Mouse (Mus musculus) embryonic facial prominence, embryonic 11.5 days (tissue): ENCODE measurements around the gene Gp5. TPM values are rescaled to one million over a fixed set of nuclear protein-coding genes. Genes with fewer than 3 reads are reported as not detected.

Experiments
- ATAC-seq: fragments of 200-750 bp; cut with Nextera tagmentation; replicated peaks from 2 replicates; pipeline ENCODE4 v1.8.0; 2017; ENCODE audit warnings: low read depth; ENCODE audit not compliant: insufficient number of reproducible peaks, low FRiP score, low TSS enrichment
- DNase-seq: peaks from one replicate; pipeline ENCODE4 v3.0.0-alpha.2; 2015; ENCODE audit warnings: low spot score
- H3K27ac ChIP-seq: fragments of 300-500 bp; sonication (generic); replicated peaks from 2 replicates; pipeline ENCODE4 v1.5.1; 2014; ENCODE audit warnings: mild to moderate bottlenecking, low read depth, low read length, control low read depth
- H3K27me3 ChIP-seq: fragments of 300-500 bp; sonication (generic); 2 replicates; pipeline ENCODE4 v1.6.1; 2014; ENCODE audit warnings: mild to moderate bottlenecking, low read length, moderate library complexity, mixed read lengths; ENCODE audit not compliant: control insufficient read depth, insufficient read depth
- H3K36me3 ChIP-seq: fragments of 300-500 bp; sonication (generic); replicated peaks from 2 replicates; pipeline ENCODE4 v1.6.1; 2014; ENCODE audit warnings: low read depth, mild to moderate bottlenecking, low read length, moderate library complexity, mixed read lengths; ENCODE audit not compliant: control insufficient read depth, insufficient read depth
- H3K4me1 ChIP-seq: fragments of 300-500 bp; sonication (generic); 2 replicates; pipeline ENCODE4 v1.6.1; 2014; ENCODE audit warnings: low read length, mixed read lengths; ENCODE audit not compliant: control insufficient read depth, insufficient read depth
- H3K4me2 ChIP-seq: fragments of 300-500 bp; sonication (generic); 2 replicates; pipeline ENCODE4 v1.6.1; 2014; ENCODE audit warnings: low read depth, mild to moderate bottlenecking, control low read depth, low read length, moderate library complexity
- H3K4me3 ChIP-seq: fragments of 300-500 bp; sonication (generic); 2 replicates; pipeline ENCODE4 v1.5.1; 2014; ENCODE audit warnings: low read depth, low read length, control low read depth
- H3K9ac ChIP-seq: fragments of 300-500 bp; sonication (generic); replicated peaks from 2 replicates; pipeline ENCODE4 v1.6.1; 2014; ENCODE audit warnings: mild to moderate bottlenecking, control low read depth, low read length
- H3K9me3 ChIP-seq: fragments of 300-500 bp; sonication (generic); replicated peaks from 2 replicates; pipeline ENCODE4 v1.6.1; 2016; ENCODE audit warnings: mild to moderate bottlenecking, low read length, inconsistent platforms, mixed read lengths; ENCODE audit not compliant: control insufficient read depth
- WGBS: fragments of 180-500 bp; shearing (Covaris S2); extraction: QIAGEN DNeasy Blood & Tissue Kit; methylation state at CpG from one replicate; pipeline ENCODE4 v1.1.7; 2014; 5-methylcytosine and 5-hydroxymethylcytosine counted together
- polyA plus RNA-seq: library from polyadenylated mRNA; unstranded; fragments of >200 nt; fragmentation: Nextera tagmentation; extraction: Ambion mirVana; gene quantifications from 2 replicates; pipeline ENCODE4 v1.2.1, GENCODE M21; 2014

The Gp5 gene
- polyA plus RNA-seq, 1 experiment from 2014 or later, result 2.0 TPM

DNA sequence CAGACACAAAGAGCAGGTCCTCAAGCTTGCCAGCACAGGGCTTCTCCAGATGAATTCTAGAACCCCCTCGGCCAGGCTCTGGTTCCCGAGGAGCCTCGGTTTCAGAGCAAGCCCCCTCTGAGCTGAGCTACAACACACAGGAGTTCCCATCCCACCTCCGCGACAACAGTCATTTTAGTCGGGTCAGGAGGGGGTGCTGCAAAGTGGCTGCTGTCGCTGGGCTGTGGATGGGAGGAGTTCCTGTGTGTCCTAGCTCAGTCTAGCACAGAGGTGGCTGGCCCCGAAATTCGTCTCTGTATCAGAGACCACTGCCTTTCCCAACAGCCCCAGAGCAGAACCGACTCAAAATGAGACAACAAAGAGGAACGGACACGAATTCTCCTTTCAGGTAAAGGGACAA is 3.3 kb downstream of the Gp5 start:
- no peaks in the 10 kb centered on the region for H3K36me3 ChIP-seq
- peaks cover 33% of the 10 kb centered on the region for H3K27me3 ChIP-seq
- H3K4me1 ChIP-seq, result peaks cover 6% of the 10 kb centered on the region
- H3K27ac ChIP-seq, result no peak overlapping the region
- WGBS, result 50% methylated on average over 12 of the region's 12 CpGs
- ATAC-seq (no peak), DNase-seq (no peak)
- no peak overlapping the region for H3K4me3 ChIP-seq
- H3K9ac ChIP-seq, result no peak overlapping the region
- no peaks in the 10 kb centered on the region for H3K9me3 ChIP-seq
- no peak overlapping the region for H3K4me2 ChIP-seq

DNA sequence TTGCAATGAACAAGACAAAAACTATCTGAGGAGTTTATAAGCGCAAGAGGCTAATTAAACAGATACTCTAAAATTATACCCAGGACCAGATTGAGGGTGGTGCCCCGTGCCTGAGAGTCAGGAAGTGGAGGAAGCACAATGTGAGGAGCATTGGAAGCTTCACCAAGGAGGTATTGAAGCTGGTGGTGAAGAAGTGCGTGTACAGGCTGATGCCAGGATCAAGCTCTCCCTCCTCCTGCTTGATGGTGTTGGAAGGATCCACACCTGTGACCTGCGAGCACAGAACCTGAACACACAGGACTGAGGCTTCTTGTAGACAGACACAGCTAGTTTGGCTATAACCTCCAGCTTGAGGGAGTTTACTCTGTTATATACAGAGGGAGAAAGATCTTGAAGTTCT is 4.5 kb downstream of the Gp5 start:
- WGBS, result 87% methylated on average over 4 of the region's 4 CpGs
- DNase-seq, result no peak

DNA sequence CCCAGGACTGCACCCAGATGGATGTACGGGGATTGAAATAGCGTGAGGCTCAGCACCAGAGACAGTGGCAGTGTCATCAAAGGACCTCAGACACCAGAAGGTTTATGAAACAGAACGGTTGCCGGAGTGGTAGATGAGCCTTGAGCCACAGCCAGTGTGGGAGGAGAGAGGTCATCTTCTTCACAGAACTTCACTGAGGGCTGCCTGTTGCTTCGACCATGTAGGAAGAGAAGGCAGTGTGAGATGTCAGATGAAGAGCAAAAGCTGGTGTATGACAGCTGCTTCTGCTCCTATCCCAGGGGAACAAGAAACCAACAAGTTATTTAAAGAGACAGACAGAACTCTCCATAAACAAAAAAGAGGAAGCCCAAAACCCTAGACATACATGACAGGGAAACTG is 6.3 kb downstream of the Gp5 start:
- no peak overlapping the region for H3K27ac ChIP-seq
- peaks cover 6% of the 10 kb centered on the region; the same call in 1 of the 2 replicates for H3K4me1 ChIP-seq
- no peak for ATAC-seq
- no peaks in the 10 kb centered on the region for H3K9me3 ChIP-seq
- H3K4me2 ChIP-seq, result no peak overlapping the region
- H3K36me3 ChIP-seq, result no peaks in the 10 kb centered on the region
- no peak overlapping the region for H3K9ac ChIP-seq
- DNase-seq, result no peak
- H3K4me3 ChIP-seq, result no peak overlapping the region
- WGBS, result 73% methylated on average over 5 of the region's 5 CpGs
- H3K27me3 ChIP-seq, result peaks cover 19% of the 10 kb centered on the region

More for the DNA sequence above, 4.5 kb downstream of the Gp5 start:
- ATAC-seq, result no peak
- no peak overlapping the region for H3K4me2 ChIP-seq
- H3K9me3 ChIP-seq, result no peaks in the 10 kb centered on the region
- H3K36me3 ChIP-seq, result no peaks in the 10 kb centered on the region
- peaks cover 6% of the 10 kb centered on the region for H3K4me1 ChIP-seq
- H3K4me3 ChIP-seq, result no peak overlapping the region
- peaks cover 33% of the 10 kb centered on the region for H3K27me3 ChIP-seq
- H3K27ac ChIP-seq, result no peak overlapping the region
- H3K9ac ChIP-seq, result no peak overlapping the region

DNA sequence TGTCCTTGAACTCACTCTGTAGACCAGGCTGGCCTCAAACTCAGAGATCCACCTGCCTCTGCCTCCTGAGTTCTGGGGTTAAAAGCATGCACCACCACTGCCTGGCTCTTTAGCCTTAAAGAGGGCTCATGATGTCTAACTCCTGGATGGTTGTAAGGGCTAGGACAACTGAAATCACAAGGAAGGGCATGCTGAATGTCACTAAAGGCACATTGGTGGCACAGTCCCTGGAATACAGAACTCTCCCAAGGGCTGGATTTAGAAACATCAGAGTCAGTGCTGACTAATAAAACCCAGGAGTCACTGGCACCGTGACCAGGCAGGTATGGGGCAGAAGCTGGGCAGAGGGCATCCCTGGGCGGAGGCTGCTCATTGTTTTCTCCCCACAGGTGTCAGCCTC is 7.2 kb downstream of the Gp5 start:
- Histone ChIP-seq H3K9ac (no peak overlapping the region), H3K27ac (no peak overlapping the region), H3K4me1 (peaks cover 4% of the 10 kb centered on the region; the same call in 1 of the 2 replicates), H3K4me2 (no peak overlapping the region), H3K27me3 (peaks cover 11% of the 10 kb centered on the region), H3K9me3 (no peaks in the 10 kb centered on the region), H3K4me3 (no peak overlapping the region), H3K36me3 (no peaks in the 10 kb centered on the region)
- WGBS, result 85% methylated on average over 2 of the region's 2 CpGs
- ATAC-seq, result no peak
- DNase-seq, result no peak

DNA sequence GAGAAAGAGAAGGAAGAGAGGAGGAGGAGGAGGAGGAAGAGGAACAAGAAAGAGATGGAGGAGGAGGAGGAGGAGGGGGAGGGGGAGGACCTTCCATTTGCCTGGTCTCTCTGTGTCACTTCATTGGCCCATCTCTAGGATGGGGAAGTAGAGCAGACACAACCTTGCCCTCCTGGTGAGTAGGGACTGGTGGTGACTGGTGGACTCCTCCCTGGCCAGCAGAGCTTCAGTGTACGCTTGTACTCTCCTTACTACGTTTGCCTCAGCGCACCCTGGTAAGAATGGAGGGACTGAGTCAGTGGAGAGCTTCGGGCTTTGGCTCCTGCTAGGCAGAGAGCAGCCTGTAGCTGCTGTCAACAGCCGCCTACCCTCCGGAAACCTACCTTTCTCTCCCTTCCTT is 7.9 kb downstream of the Gp5 start:
- Histone ChIP-seq H3K27me3 (peaks cover 4% of the 10 kb centered on the region), H3K9ac (no peak overlapping the region), H3K27ac (no peak overlapping the region), H3K9me3 (no peaks in the 10 kb centered on the region), H3K4me3 (no peak overlapping the region), H3K36me3 (no peaks in the 10 kb centered on the region), H3K4me2 (no peak overlapping the region), H3K4me1 (no peaks in the 10 kb centered on the region)
- 85% methylated on average over 6 of the region's 6 CpGs for WGBS
- DNase-seq, result no peak
- ATAC-seq, result no peak

DNA sequence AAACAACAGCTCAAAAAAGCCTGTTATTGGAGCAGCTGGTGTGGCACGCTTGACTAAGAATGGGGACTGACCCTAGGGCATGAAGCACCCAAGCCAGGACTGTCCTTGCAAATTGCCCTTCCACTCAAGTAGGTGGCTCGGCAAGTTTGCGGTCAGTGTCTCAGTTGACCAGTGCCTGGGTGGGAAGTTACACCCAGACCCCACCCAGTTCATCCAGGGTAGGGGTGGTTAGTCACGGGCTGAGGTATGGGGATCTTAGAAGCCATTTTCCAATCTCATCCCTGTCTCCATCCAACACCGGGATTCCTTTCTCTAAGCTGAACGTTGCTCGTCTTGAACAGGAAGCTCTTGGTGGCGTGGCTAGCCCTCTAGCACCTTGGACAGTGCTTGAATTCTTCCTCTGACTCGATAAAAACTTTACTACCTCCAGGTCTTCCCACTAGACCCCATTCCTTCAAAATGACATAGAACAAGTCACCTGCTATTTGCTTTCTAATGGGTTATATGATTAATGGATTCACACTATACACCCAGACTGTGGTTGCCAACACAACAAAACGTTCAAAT is 10.8 kb downstream of the Gp5 start:
- ATAC-seq, result no peak
- H3K4me3 ChIP-seq, result no peak overlapping the region
- no peak for DNase-seq
- H3K4me1 ChIP-seq, result no peaks in the 10 kb centered on the region
- no peaks in the 10 kb centered on the region for H3K36me3 ChIP-seq
- H3K9ac ChIP-seq, result no peak overlapping the region
- no peak overlapping the region for H3K4me2 ChIP-seq
- 69% methylated on average over 10 of the region's 10 CpGs for whole genome bisulfite sequencing
- no peaks in the 10 kb centered on the region for H3K9me3 ChIP-seq
- H3K27ac ChIP-seq, result no peak overlapping the region
- H3K27me3 ChIP-seq, result no peaks in the 10 kb centered on the region

DNA sequence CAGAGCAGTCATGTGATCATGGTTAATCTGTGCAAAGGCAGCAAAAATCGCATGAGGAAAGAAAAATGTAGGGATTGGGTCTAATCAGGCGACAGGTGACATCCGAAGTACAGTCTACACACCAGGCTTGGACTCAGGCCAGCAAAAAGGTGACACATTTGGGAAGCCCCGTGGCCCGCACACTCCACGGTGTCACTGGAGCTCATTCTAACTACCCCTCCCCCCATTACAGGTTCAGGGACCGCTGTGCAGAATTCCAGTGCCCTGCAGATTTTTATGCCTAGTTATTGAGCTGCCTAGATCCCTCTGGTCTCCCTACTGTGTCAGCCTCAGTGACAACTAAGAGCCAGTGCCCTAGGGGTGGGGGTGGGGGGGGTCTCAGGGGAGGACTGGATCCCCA is 13.1 kb downstream of the Gp5 start:
- H3K27ac ChIP-seq, result no peak overlapping the region
- H3K4me3 ChIP-seq, result no peak overlapping the region
- no peaks in the 10 kb centered on the region for H3K27me3 ChIP-seq
- H3K36me3 ChIP-seq, result no peaks in the 10 kb centered on the region
- no peaks in the 10 kb centered on the region for H3K9me3 ChIP-seq
- WGBS, result 87% methylated on average over 7 of the region's 7 CpGs
- no peak overlapping the region for H3K4me2 ChIP-seq
- ATAC-seq, result no peak
- DNase-seq, result no peak
- no peaks in the 10 kb centered on the region for H3K4me1 ChIP-seq
- no peak overlapping the region for H3K9ac ChIP-seq

DNA sequence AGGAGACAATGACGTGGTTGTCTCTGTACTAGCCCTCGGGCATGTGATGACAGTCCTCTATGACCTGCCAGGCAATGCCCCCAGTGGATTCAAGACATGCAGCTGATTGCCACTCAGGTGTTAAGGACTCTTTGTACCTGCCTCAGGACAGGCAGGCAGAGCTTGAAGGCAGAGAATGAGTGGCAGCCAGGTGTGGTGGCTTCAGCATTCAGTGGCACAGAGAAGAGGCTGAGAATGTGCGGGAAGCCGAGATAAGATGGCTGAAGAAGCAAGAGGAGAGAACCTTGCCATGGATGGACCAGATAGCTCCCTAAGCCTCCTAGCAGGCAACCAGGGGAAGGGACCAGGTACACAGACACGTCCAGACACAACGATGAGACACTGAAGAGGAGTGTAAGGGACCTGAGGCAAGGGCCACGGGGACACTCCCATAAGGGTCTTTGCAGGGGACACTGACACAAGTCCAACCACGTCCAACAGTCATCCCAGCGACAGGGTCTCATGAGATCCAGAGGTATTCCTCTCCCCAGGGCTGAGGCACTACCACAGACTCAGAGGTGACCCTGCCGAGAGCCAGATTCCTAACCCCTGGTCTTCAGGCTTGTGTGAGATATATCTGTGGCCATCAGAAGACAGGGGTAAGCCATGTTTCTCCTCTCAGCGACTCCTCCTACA is 13.8 kb downstream of the Gp5 start:
- ATAC-seq (no peak), DNase-seq (no peak)
- WGBS, result 86% methylated on average over 11 of the region's 11 CpGs
- Histone ChIP-seq H3K4me2 (no peak overlapping the region), H3K27me3 (no peaks in the 10 kb centered on the region), H3K4me1 (no peaks in the 10 kb centered on the region), H3K4me3 (no peak overlapping the region), H3K9ac (no peak overlapping the region), H3K36me3 (no peaks in the 10 kb centered on the region), H3K27ac (no peak overlapping the region), H3K9me3 (no peaks in the 10 kb centered on the region)
